Mouse (Mus musculus) adrenal gland, adult (tissue): ENCODE measurements around the gene Ppm1h.
A peak's percentile ranks its signal among the peaks of the same experiment; 100 is the strongest.

Source experiments
- DNase-seq, 2 experiments: peaks; one replicate each; pipeline ENCODE4 v3.0.0; 2022 to 2023; ENCODE audit warnings: low spot score in 1 of 2; ENCODE audit not compliant: inconsistent age in 2 of 2

The Ppm1h gene

DNA sequence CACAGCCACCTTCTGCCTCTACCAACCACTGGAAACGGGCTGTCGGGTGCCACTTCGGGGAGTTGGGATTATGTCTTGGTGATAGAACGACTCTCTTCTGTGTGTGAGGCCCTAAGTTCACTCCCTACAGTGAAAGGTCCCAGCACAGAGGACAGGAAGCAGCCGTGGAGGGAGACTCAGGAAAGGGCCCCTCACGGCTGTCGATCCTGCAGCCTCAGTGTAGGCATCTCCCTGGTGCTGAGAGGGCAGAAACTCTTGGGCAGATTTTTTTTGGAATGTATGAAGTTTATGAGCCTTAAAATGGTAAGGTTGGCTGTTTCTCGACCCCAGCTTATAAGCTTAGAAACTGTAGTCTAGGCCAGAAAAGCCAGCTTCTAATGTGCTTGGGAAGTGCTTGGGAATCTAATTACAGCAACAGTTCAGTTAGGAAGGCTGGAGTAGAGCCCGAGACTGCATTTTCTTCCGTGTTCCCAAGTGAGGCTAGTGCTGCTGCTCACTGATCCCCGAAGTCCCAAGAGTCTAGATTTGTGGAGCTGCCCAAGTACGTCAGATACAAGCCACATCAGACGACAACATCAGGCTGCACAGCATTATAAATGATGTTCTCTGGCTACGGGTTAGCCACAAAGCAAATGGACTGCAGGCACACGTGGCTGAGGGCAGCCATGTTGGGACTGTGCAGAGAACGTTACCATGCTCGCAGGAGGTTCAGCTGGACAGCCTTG, 177.6 kb downstream of the Ppm1h start:
- DNase-seq: no peak

DNA sequence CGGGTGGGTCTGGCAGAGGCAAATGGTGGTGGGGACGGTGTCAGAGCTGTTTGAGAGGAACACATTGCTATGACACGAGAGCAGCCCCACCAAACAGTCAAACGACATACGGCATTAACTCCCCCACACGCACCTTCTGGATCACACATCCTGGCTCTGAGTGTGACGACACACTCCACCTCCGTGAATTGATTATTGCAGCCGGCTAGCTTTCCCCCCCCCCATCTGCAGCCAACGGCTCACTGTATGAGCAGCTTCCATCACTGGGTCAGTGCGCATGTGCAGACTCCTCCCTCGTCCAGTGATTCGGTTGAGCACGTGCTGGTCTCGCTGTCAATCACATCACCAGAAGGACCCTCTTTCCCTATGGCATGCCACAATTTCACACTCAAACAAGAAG, 178.6 kb downstream of the Ppm1h start:
- no peak for DNase-seq

DNA sequence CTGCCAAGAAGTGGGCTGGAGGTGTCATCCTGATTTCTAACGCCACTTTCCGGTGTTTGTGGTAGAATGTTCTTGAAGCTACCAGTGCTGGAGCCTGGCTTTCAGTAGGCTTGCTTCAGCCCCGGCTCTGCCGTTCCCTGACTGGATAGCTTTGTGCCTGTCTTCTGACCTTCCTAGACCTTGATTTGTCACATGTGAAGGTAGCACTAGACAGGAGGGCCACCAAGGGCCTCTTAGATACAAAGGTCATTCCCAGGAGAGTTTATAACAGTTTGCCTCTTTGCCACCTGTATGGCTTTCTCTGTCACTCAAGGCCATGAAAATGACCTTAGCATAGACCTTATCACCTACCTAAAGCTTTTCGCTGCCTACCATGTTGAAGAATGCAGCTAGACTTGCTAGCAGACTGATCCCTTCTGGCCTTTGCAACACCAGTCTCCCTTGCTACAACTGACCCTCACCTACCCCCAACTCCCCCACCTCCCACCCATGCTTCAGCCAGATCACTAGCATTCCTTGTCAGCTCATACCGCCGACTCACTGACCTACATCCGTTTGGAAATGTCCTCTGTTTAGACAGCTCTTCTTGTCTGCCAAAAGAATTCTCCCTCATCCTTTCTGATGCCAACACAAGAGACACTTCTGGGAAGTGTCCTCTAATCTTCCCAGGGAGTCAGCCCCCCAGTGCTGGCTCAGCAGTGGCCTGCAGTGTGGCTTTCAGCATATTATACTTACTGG, 180.5 kb downstream of the Ppm1h start:
- no peak for DNase-seq

DNA sequence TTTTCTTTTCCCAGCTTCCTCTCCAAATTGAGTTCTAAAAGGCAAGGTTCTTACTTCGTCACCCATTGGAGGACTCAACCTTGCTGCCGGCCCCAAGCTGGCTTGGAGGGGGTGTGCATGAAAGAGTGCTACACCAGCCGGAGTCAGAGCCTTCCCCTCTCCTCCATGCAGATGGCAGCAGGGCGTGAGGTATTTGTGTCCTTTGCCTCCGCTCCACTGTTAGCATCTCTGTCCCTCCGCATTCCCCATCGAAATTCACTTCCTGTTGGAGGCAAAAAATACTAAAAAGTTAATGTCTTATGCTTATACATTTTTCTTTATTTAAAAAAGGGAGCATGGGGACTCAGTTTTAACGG, 181.1 kb downstream of the Ppm1h start:
- DNase-seq: no peak

DNA sequence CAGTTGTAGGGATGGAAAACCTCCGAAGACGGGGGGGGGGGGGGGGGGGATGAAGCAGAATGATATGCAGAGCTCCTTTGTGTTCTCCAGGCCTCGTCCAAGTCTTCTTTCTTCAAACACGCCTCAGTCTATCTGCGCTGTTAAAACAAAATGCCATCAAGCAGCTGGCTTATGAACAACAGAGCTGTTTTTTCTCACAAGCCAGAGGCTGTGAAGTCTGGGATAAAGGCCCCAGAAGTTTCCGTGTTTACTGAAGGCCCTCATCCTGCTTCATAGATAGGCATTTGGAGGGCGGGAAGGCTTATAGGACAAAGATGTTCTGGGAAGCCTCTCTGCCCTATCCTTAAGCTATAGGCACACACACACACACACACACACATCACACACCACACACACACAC, 181.5 kb downstream of the Ppm1h start:
- DNase-seq: no peak

DNA sequence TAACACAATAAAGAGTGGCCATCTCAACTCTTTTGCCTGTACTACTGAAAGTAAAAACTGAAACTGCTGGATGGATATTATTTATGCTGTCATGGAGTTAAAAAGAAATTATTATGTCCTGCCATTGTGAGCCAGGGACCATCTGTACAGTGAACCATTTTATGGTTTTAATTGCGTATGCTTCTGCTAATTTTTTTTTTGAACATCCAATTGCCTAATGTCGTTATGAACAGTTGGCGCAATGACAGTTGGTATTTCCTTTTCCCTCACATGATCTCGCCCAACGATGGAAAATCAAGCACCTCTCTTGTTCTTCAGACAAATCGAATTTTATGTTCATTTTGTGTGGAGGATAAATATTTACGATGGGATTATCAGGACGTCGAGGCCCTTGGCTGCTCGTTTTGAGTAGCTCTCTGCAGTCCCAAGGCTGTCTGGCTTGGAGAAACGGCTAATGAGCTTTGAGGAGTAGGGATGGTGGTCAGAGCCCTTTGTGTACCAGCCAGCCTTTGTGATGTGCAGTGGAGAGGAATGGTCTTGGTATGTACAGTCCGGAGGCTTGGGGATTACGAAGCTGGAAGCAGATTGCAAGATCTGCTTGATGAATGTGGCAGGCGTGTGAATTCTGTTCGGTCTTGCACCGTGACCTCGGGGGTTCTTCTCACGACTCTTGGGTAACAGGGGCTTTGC, 183.3 kb downstream of the Ppm1h start:
- no peak for DNase-seq

DNA sequence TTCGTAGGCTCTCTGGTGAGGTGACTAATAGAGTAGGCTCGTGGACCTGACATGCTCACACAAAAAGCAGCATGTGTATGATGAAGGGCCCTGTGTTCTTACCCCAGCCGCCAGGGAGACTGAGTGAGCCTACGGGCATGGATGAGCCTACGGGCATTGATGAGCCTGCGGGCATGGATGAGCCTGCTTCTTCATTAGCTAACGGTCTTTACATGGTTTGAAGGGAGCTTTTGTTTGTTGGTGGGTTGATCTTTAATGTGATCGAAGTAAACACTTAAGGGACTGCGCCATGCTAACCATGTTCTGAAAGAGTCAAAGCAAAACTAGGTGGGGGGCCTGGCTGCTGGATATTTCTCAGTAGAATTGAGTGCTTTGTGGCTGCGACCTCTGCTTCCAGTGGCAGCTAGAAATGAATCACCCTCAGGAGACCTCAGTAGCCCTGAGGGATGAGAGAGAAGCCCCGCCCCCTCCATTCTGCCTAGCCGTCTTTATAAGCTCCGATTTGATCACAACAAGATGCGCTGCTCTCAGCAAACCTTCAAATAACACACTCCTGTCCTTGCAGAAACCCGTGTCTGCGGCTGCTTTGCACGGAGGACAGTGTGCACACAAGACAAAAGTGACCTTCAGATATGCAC, 183.9 kb downstream of the Ppm1h start:
- DNase-seq: peak in 1 of 2 experiments; percentile 56

DNA sequence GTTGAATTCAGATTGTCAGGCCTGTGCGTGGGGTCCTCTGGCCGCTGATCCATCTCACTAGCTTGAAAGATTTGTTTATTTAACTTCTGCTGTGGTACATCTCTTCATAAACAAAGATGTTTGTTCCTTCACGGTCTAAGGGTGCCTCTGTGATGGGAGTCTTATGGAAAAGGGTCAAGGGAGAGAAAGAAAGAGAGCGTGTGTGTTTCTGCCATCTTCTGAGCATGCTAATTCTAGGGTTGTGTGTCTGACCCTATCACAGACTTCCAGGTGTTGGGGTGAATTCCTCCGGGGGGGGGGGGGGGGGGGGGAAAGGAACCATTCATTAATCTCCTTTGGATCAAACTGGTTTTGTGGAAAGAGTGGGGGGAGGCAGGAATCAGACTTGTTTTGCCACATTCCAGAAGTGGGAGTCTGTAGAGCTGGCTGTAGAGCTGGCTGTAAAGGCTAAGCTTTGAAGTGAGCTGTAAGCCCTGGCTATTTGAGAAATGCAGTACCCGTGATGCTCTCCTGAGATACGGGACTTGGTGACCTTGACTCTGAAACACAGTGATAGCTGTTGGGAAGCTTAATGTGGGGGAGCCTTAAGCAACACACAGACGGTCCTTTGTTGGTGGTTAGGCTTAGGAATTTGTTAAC, 191.4 kb downstream of the Ppm1h start:
- no peak for DNase-seq

DNA sequence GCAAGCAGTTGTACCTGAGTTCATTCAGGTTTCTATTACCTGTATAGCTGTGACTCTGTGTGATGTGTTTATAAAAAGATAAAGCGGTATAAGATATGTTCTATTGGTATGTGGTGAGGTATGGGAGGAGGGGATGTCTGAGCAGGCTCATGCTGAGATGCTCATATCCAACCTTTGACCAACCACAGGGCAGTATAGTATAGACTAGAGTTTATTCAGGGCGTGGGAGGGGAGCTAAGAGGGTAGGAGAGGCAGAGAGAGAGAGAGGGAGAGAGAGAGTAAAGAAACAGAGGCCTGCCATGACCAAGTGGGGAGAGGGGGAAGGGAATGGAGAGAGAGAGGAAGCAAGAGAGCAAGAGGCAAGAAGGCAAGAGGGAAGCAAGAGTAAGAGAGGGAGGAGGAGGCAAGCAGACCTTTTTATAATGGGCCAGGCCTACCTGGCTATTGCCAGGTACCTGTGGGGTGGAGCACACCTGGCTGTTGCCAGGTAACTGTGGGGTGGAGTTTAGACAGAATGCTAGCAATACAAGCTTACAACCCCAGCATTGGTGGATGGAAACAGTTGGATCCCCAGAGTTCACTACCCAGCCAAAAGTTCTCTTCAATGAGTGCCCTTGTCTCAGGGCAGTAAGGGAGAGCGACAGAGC, 192.4 kb downstream of the Ppm1h start:
- no peak for DNase-seq

DNA sequence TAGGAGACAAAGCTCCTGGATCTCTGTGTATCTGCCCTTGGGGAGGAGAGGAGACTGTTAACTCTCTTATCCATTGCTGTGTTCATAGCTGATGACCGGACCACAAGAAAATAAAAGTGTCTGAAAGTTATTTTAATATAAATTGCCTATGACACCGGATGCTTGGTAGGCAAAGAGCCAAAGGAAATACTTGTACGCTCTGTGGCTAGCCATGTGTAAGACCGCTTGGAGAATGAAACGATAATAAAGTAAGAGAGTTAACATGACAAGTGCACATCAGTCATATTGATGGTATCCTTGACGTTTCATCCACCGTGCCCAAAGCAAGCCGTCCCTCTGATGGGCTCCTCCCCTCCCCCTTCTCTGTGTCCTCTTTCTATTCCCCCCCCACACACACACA, 194.2 kb downstream of the Ppm1h start:
- no peak for DNase-seq

DNA sequence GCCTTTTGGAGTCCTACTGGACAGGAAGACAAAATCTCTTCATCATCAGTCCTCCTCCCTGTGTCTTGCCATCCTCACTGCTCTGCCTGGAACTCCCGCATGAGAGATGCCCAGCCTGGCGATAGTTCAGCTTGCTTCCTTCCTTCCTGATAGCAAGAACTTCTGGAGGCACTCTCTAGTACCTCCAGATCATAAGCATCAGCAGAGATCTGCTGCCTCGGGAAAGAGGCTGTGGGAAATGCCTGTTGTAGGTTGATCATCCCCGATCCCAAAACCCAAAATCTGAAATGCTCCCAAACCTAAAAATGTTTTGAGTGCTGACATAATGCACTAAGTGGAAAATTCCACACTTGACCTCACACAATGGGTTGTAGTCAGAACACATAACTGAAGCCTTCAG, 198.4 kb downstream of the Ppm1h start:
- DNase-seq: no peak

DNA sequence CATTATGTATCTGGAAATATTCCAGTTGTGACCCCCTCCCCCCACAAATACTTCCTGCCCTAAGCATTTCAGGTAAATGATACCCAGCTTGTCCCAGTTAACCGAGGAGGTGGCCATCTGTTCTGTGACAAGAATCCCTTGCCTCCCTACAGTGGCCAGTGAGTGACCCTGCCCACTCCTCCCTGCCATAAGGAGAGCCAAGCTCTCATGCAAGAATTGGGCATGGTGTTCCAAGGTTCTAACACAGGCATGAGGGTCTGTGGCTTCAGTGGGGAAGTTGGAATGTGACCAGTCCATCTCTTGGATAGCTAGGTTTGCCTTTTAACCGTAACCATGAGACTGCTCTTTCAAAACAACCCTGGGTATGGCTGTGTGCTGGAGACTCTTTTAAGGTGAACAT, 198.9 kb downstream of the Ppm1h start:
- DNase-seq: no peak

DNA sequence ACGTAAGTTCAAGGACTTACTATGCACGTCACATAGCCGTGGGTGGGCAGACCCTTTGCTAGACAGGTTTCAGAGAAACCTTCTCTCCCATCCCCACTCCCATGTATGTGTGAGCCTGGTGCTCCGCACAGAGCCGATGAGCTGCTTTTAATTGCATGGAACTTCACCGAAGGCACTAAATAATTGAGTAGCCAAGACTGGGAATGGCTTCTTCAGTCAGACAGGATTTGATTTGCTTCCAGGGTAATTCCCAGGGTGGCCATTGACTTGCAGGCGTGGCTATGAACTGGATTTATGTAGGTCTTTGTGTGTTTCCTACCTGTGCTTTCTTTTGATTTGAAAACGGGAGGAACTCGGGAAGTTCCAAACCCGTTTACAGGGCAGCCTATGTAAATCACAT, 202.9 kb downstream of the Ppm1h start:
- no peak for DNase-seq

DNA sequence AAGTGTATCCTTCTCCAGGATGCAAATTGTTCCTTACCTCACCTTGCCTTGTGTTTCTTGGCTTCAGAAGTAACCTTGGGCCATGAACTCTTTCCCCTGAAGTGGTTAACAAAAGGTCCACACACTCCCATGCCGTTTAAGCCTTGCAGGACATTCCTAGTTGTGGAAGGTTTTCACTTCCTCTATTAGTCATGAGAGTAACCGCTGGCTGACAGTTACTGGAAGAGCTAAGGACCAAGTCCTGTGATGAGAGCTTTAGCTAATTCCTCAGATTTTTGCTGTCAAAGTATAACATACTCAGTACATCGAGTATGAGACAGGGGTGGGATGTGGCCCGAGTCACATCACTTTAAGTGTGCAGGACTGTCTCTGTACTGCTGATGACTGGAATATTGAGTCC, 204.1 kb downstream of the Ppm1h start:
- DNase-seq: peak in 1 of 2 experiments; percentile 48

DNA sequence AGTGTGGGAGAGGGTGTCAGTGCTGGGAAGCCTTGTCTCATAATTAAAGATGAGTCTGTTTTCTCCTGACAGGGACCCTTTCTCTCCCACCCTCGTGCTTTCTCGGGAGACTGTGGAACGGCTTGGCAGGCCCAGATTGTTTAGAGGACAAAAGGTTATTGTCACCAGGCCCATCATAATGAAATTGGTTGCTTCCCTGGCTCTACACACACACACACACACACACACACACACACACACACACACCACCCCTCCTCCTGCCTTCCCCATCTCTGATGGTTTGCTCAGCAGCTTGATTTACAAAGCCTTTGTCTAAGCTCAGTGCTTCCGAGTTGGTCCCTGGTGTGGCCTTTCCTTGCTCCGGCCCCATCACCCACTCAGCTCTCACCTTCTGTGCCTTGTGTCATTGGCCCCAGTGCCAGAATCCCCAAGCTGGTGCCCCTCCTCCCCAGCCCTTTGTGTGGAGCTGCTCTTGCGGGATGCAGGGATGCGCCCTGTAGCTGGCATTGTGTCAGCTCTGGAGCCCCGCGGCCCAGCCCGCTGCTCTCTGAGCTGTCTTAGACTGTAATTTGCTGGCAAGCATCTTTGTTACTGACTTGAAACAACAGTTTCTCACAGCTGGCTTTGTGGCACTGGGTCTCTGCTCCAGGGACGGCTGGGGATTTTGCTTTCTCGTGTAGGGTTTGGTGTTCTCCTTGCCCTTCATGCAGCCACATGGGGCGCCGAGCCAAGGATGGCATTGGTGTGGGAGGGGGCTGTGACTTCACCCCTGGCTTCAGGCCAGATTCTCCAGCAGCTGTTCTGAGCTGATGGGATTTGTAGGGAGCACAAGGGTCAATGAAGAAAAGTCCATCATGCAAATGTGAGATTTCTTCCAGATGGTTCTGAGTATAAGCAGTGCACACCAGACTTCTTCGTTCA, 205.5 kb downstream of the Ppm1h start:
- peak; percentile 46 to 73 for DNase-seq

DNA sequence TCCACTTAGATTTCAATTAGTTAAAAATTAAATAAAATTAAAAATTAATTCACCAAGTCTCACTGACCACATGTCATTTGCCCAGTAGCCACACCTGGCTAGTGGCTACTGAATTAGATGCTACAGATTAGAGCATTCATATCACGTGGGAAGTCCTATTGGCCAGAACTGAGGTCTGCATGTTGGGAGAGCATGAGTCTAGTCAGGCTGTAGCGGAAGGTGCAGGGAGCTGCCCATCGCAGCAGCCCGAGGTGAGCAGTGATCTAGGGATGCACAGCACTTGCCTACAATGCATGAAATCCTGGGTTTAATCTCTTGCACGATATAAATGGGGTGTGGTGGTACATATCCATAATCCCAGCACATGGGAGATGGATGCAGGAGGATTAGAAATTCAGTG, 206.7 kb downstream of the Ppm1h start:
- no peak for DNase-seq

DNA sequence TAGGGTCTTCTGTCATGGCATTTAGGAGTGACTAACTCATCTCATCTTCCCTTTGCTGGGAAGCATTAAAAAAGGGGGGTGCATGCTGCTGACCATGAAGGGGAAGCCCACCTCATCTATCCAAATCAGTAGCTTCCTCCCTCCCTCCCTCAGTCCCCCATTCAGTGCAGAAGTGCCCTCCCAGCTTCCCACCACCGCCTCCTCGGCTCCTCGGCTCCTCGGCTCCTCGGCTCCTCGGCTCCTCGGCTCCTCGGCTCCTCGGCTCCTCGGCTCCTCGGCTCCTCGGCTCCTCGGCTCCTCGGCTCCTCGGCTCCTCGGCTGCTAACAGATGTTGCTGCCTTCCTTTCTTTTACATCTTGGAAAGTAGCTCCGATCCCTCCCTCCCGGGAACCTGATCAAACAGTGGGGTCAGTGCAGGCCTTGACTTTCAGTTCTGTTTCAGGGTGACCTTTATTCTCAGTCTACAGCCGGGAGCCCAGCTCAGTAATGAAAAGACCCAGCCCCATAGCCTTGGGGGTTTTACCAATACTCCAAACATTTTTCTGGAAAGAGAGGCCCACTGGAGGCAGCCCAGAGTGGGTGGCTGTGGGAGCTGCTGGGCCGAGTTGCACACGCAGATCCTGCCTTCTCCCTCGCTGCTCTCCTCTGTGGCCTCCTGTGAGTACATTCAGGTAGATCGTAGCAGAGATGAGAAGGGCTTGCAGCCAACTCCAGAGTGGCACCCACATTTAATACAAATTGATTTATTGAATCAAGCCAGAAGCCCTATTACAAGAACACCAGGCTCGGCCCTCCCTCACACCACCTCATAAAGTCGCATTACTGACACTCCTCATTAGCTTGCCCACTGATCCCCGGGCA, 207.7 kb downstream of the Ppm1h start:
- peak; percentile 58 to 84 for DNase-seq

DNA sequence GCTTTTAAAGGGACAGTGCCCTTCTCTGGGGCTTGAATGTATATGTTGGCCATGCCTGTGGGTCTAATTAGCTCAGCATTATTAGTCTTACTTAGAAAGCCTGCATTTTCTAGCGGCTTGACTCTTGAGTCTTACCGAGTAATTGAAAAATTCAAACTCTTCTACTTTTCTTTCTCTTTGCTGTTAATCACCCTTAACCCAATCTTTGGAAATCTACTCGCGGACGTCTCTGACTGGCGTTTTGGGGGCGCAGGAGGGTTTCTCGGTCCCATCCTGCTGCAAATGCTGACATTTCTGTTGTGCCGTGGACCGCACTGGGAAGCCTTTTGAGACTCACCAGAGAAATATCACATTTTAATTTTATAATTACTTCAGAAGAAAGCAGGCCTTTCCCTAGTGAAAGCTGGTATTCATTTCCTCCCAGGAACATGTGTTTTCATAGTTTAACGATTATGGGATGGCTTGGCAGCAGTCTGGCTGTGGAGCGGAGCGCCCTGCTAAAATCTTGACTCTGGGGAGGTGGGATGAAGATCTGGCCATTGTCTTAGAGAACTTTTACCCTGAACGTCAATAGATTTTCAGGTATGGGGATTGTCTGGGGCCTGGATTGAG, 208.5 kb downstream of the Ppm1h start:
- no peak for DNase-seq
